Mouse (Mus musculus) erythroblast, embryonic 14.5 days (primary cell): Measurements from ENCODE around the gene Gm49336.

Experiments used
- GATA1 ChIP-seq: IDR thresholded peaks from 2 replicates; pipeline ENCODE4 v1.6.1; 2012; ENCODE audit warnings: low read length, inconsistent platforms, mixed read lengths
- TAL1 ChIP-seq: IDR thresholded peaks from 3 replicates; pipeline ENCODE4 v1.6.1; 2012; ENCODE audit warnings: low read length, inconsistent platforms, mixed read lengths

GRCm38 (mm10) chr14:60269333-60269732 is 18.0 kb upstream of the Gm49336 start:
- TF ChIP-seq TAL1 (no peak), GATA1 (no peak)
